Mouse (Mus musculus) forelimb bud, embryonic 11.5 days (tissue): ENCODE data around the gene Maml2.
A peak's percentile ranks its signal among the peaks of the same experiment; 100 is the strongest.

Experiments used
- DNase-seq: peaks from one replicate; pipeline ENCODE4 v3.0.0-alpha.2; 2012; ENCODE audit warnings: low read depth, low spot score

Maml2 gene

DNA sequence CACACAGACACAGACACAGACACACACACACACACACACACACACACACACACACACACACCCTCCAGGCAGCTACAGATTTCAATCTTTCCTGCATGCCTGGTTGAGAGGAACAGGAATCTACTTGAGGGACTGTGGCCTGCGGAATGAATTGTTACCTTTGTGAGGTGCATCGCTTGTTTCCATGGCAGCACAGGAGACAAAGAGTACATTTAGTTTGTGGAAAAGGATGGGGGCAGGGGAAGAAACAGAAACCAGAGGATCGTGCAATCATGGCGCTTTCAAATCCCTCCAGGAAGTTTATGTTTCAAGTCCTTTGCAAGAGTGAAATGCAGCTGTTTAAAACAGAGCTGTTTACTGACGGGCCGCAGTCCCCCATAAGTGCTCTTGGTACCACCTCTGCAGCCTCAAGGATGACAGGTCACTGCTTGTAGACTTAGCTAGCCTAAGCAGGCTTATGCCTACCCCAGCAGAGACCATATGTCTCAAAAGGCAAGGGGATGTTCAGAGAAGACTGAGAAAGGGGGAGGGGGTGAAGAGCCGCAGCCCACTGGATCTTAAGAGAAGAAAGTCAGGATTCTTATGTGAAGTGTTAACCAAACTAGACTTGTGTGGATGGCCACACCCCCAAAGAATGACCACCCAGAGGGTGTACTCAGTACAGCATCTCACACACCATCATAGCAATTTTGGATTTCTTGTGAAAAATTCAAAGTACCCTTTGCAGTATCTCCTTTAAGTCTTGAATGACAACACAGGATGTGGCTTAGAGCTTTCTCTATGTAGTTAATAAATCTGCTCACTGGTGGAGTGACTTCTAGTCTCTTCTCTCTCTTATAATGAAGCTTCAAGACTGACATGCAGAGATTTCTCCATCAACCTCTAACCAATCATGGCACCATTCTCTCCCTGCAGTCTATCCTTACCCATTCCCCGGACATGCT, 315.8 kb downstream of the Maml2 start:
- peak; percentile 78 for DNase-seq

- peak; percentile 48 for DNase-seq
These were observed 318.7 kb downstream of the Maml2 start for GRCm38 (mm10) chr9:13616383-13617009.

- DNase-seq, result no peak
These were observed 323.0 kb downstream of the Maml2 start for GRCm38 (mm10) chr9:13620794-13621193.

- no peak for DNase-seq
These were observed 324.2 kb downstream of the Maml2 start for GRCm38 (mm10) chr9:13621941-13622340.

DNA sequence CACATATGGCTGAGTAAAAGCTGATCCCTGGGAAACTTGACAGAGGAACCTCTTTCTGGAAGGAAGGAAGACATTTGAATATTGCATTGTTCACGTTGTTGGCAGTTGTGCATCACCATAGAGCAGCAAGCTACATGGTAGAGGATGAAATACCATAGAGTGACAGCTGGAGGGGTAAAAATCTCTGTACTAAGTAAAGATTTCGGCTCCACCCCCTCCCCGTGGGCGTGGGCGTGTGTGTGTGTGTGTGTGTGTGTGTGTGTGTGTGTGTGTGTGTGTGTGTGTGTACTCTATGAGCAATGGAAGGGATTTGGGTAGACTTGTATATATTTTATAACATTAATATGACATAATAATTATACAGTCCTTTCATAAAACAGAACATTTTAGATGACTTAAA, 324.7 kb downstream of the Maml2 start:
- DNase-seq, result no peak

GRCm38 (mm10) chr9:13623892-13624422, 326.2 kb downstream of the Maml2 start:
- DNase-seq, result no peak

DNA sequence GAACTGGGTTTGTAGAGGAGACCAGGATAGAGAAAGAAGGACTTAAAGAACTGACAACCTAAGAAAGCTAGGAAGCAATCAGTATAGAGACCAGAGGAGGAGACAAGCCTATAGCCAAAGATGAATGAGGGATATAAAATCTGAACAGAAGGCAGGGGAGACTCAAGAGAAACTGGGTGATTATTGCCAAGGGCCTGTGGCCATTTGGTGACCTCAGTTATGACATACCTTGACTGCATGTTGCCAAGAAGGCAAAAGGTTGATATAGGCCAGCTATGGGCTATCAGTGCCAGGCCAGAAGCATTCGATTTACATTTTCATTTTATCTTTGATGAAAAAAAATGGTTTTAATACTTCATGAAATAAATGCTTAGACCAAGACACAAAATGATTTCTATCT, 327.0 kb downstream of the Maml2 start:
- no peak for DNase-seq

GRCm38 (mm10) chr9:13625215-13625614, 327.5 kb downstream of the Maml2 start:
- DNase-seq, result no peak

GRCm38 (mm10) chr9:13626480-13626879, 328.7 kb downstream of the Maml2 start:
- DNase-seq, result no peak

GRCm38 (mm10) chr9:13633371-13633770, 335.6 kb downstream of the Maml2 start:
- DNase-seq, result no peak

DNA sequence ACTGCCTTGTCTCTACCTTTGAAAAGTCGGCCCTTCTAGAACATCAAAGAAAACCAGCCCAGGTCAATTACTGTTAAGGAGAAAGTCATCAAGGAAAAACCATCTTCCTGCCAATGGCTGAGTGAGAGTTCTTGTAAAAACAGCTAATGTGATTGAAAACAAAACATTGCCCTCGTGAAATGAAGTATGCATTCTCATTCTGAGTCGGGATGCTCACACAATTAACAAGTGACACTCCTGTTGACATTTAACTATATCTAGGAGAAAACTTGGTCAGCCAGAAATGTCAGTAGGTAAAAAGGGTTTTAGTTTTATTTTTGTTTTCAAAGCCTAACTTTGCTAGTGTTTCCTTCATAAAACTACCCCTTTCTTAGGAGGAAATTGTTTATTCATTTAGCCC, 341.9 kb downstream of the Maml2 start:
- no peak for DNase-seq

DNA sequence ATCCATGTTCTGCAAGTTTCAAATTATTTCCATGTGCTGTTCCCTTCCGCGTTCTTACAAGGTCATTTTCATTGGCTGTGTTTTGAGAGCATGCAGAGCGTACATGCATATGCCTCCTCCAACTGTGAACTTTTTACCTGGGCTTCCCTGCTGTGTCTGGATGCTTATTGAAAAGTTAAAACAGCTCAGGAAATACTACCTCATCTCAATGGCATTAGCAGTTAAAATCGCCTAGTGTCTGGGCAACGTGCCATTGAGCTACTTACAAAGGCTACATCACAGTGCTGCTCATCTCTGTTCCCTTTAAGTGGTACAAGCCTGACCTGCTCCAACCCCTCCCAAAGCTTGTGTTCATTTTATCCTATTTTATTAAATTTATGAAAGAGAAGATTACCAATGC, 347.4 kb downstream of the Maml2 start:
- peak; percentile 70 for DNase-seq

DNA sequence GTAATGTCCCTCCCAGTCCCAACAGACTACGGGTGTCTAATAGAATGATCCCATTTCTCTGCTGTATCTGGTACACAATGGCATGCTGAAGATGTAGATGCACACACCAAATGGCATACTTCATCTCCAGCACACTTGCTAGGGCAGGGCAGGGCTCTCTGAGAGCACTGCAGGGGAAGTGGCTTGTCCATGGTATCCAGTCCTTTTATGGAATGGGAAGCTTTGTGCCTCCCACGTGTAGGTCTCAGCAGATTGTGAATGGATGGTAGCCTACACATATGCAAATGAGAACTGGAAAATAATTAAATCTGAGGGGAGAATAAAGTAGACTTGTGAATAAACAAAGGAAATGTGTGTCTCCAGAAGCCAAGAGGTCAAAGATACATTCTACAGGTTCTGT, 353.3 kb downstream of the Maml2 start:
- no peak for DNase-seq

DNA sequence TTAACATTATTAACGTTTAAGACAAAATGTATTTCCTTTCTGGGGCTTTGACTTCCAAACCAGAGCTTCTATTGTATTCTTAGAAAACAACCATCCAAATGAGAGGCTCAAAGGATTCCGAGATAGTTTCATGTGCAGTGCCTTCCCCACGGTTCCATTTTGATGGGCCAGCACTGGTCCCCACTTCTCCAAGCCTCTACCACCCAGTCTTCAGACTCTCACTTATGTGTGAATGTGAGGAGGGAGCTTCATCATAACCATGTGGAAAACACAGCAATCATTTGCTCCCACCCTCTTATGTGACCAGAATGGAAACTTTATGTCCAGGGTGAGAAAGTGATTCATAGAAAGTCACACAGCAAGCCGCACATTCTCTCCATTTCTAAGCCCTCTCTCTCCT, 354.1 kb downstream of the Maml2 start:
- DNase-seq, result no peak

DNA sequence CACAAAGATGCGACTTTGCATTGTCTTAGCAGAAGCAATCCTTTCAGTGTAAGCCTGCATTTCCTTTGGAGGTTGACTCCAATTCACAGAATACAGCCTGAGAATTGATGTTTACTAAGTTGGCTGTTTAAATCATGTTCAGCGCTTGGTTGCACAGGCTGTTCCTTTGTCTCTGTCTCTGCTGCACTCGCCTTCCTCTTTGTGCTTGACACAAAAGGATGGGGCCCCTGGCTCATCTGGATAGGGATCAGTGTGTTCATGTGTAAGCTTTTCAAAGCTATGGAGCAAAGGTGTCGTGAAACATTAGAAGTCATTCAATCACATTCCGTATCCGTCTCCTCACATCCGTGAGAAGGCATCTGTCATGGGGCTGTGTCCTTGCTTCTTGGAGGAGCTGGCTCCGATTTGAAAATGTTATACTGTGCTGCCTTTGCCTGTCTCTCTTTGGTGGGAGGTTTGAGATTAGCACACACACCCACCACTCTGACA, 354.7 kb downstream of the Maml2 start:
- DNase-seq, result no peak

DNA sequence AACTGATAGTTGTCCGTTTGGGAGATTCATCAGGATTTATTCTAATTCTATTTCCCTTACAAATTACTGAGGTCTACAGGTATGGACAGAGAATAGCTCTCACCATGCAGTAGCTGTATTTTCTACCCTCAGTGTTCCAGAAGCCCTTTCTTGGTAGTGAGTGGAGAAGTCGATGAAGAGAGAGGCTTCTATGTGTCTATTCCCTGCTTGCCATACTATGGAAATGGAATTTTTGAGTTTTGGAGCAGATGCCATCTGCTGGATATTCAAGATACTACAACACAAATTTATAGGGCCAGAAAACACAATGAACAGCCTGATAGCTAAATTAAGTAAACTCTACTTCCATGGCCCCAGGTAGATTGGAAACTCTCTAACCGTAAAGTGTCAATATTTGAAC, 355.2 kb downstream of the Maml2 start:
- DNase-seq, result peak; percentile 63

DNA sequence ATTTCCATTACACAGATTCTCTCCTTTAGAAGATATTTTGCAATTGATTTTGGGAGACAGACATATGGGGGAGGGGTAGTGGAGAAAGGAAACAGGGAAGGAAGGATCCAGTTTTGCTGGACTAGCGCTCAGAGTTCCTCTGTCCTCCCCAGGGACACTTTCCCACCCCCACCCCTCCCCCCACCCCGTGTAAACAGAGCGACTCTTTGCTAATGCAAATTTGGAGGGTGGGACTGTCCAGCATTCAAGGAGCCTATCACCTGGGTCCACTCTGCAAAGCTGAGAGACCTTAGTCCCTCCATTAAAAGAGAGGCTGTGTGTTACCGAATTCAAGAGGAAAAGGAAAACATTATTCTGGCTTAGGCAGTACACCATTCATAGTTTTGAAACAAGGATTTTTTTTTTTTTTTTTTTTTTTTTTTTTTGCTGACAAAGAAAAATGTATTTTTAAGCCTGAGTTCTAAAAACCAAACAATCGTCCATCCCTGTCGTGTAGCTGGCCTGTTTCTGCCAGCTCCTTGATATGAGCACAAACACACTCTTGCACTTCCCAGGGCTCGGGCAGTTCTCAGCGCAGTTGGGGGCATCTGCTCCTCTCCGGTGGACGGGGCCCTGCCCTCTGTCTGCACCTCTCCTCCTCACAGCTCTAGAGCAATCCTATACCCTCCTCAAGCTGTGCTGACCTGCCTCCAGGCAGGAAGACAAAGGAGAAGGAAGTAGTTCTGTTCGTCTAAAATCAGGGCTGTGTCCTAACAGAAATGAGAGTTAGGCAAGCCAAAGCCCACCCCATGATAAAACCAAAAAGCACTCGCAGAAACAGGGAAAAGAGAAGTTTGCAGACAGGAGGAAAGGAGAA, 364.2 kb downstream of the Maml2 start:
- DNase-seq, result peak; percentile 21

GRCm38 (mm10) chr9:13665487-13665969, 367.8 kb downstream of the Maml2 start:
- no peak for DNase-seq

- no peak for DNase-seq
These were observed 370.2 kb downstream of the Maml2 start for GRCm38 (mm10) chr9:13667955-13668354.

DNA sequence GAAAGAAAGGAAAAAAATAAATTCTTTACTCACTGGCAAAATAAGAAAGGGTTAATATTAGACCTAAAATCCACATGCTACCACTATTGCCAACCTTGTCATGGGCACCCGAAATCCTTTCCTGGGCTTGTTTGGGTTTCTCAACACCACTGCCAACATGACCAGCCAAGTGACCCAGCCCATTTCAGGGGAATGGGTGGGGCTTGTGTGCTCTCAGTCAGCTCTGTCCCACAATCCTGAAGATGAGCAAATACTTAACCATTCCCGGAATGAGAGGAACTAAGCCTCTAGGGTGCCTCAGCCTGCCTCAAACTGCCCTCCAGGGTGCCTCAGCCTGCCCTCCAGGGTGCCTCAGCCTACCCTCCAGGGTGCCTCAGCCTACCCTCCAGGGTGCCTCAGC, 371.0 kb downstream of the Maml2 start:
- DNase-seq, result no peak

- DNase-seq, result no peak
These were observed 373.5 kb downstream of the Maml2 start for GRCm38 (mm10) chr9:13671125-13671769.
